Mouse (Mus musculus): Measurements from ENCODE around the gene Btbd17.
A peak's percentile ranks its signal among the peaks of the same experiment; 100 is the strongest.

DNA sequence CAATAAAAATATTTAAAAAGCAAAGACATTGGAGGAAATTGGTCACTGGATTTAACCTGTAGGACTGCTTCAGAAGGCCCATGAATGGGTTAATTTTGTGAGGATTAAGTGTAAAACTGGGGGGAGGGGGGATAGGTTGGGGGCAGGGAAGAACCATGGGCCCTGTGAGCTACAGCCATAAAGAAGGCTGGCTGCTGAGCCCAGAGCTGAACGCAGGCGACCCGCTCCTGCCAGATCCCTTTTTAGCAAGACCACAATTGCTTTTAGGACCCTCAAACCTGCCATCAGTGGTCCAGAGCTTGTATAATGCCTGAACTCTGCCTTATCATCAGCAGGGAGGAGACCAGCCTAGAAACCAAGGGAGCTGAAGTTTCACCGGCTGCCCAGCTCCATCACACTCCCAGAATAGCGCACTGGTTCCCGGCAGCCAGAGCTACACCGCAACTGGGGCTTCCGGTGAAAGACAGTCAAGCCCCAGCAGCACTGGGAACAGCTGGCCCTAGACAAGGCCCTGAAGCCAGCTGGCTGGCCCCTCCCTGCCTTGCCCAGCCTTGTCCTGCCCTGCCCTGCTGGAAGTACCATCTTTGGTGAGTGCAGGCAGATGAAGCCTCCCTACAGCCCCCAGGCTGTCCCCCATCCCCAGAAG is 48.2 kb upstream of the Btbd17 start:
- TF ChIP-seq MYOD1 (IDR thresholded peaks at IDR 0.05; ENCODE audit: control insufficient read depth in 1 of 3, insufficient read length in 2 of 3, low read depth in 2 of 3) = peak; percentile 88 to 99 (median 96)
- TF ChIP-seq TCF3 (IDR thresholded peaks at IDR 0.05; ENCODE audit: insufficient read length, low read depth) = peak; percentile 93
- peak; percentile 52 for TF ChIP-seq POLR2A (IDR thresholded peaks at IDR 0.05; ENCODE audit: insufficient read length, low read depth)
- peak; percentile 25 for TF ChIP-seq SRF (IDR thresholded peaks at IDR 0.05; ENCODE audit: control insufficient read depth, insufficient read length, low read depth)
- TF ChIP-seq E2F4 (IDR thresholded peaks at IDR 0.05; ENCODE audit: insufficient read depth) = no peak
